Mouse (Mus musculus): ENCODE results near the gene Epha8.

- TF ChIP-seq CTCF (IDR thresholded peaks at IDR 0.05; ENCODE audit: extremely low read depth, insufficient read length, insufficient replicate concordance, low read depth, low read length), result peak; percentile 21; the same call in 1 of the 2 replicates
- no peak for TF ChIP-seq POLR2A (IDR thresholded peaks at IDR 0.05; ENCODE audit: low read depth, low read length)
Measured at GRCm38 (mm10) chr4:136899154-136899553, 57.5 kb downstream of the Epha8 start.

Measured in small intestine, adult 2 months (tissue).